Mouse (Mus musculus): ENCODE measurements around the gene Ap4e1. TPM values are rescaled to one million over a fixed set of nuclear protein-coding genes. Genes with fewer than 3 reads are reported as not detected.
"Not testable (repeated sequence)": the region's sequence is repeated elsewhere in the genome, so short reads cannot be mapped to it uniquely, and the experiment has no call there.

Ap4e1 gene
- total and polyA plus RNA-seq, 2 experiments from 2014 or later: 5.8 to 18.7 TPM

DNA sequence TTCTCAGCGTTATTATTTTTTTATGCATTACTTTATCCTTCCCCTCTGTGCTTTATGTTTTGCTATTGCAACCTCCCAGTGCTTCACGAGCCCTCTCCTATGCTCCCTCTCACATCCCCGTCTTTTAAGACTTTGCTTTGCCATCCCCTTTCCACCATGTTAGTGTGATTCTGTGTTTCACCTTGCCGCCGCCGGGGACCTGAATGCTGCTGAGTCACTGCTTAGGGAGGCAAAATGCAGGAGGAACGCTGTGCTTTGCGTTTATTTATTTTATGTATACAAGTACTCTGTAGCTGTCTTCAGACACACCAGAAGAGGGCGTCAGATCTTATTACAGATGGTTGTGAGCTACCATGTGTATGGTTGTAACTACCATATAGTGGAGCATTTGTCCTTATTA is 69.1 kb downstream of the Ap4e1 start:
- no peaks in the 10 kb centered on the region for H3K9me3 ChIP-seq (ENCODE audit: low read length)
- H3K4me3 ChIP-seq (ENCODE audit: low read depth, low read length): no peak overlapping the region
- H3K4me2 ChIP-seq (ENCODE audit: low read depth): no peak overlapping the region
- H3K27ac ChIP-seq (ENCODE audit: low read depth, low read length): no peak overlapping the region
- ATAC-seq (no peak), DNase-seq (no peak)
- H3K27me3 ChIP-seq (ENCODE audit: insufficient read depth, low read length): no peaks in the 10 kb centered on the region
- 73% methylated on average over 9 of the region's 9 CpGs for WGBS
- TF ChIP-seq CTCF (IDR thresholded peaks at IDR 0.05; ENCODE audit: low read depth): no peak
- no peak overlapping the region for H3K9ac ChIP-seq
- no peaks in the 10 kb centered on the region for H3K36me3 ChIP-seq (ENCODE audit: insufficient read depth)
- no peaks in the 10 kb centered on the region for H3K4me1 ChIP-seq (ENCODE audit: insufficient read depth)

DNA sequence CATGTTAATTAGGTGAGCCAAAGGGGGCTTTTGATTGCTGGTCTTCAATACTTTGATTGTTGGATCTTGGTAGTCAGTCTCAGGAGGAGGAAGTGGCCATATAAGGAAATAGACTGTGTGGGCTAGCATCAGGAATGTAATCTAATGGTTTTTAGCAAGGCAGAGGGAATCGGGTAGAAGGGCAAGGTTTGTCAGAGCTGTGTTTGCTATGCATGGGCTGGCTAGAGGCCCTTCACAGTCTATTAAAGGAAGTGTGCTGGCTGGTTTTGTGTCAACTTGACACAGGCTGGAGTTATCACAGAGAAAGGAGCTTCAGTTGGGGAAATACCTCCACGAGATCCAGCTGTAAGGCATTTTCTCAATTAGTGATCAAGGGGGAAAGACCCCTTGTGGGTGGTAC is 70.5 kb downstream of the Ap4e1 start:
- H3K9me3 ChIP-seq (ENCODE audit: low read length); H3K4me2 ChIP-seq (ENCODE audit: low read depth); H3K4me1 ChIP-seq (ENCODE audit: insufficient read depth); H3K36me3 ChIP-seq (ENCODE audit: insufficient read depth); H3K27ac ChIP-seq (ENCODE audit: low read depth, low read length); ATAC-seq; H3K27me3 ChIP-seq (ENCODE audit: insufficient read depth, low read length); H3K9ac ChIP-seq; DNase-seq; H3K4me3 ChIP-seq (ENCODE audit: low read depth, low read length): not testable (repeated sequence)
- 86% methylated on average over 2 of the region's 2 CpGs for WGBS

DNA sequence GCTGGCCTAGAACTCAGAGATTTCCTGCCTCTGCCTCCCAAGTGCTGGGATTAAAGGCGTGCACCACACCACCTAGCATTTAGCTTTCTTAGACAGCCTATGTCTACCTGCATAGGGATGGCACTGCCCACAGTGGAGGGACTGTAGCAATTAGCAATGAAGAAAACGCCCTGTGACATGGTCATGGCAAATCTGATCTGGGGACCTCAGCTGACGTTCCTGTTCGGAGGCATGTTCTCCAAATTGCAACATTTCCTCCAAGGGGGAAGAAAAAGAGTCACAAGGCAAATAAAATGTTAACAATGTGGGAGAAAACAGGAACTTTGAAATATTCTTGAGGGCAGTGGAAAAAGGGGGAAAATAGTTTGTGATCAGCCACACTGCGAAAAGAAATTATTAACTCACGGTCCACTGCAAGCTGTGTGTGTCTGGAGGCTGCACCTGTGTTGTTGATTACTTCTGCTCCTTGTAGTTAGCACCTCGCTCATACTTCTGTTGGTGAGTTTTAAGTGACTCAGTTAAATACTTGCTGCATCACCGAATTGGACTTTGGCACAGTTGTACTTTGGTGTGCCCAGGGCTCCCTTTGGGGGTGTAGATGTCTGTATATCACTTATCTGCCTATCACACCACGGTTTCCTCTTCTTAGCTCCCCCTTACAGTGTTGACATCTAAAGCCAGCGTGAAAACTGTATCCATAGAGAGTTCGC is 71.5 kb downstream of the Ap4e1 start:
- Histone ChIP-seq H3K9me3 (ENCODE audit: low read length) (no peaks in the 10 kb centered on the region), H3K27me3 (ENCODE audit: insufficient read depth, low read length) (no peaks in the 10 kb centered on the region), H3K27ac (ENCODE audit: low read depth, low read length) (no peak overlapping the region), H3K4me1 (ENCODE audit: insufficient read depth) (no peaks in the 10 kb centered on the region), H3K36me3 (ENCODE audit: insufficient read depth) (no peaks in the 10 kb centered on the region), H3K9ac (no peak overlapping the region), H3K4me3 (ENCODE audit: low read depth, low read length) (no peak overlapping the region), H3K4me2 (ENCODE audit: low read depth) (no peak overlapping the region)
- TF ChIP-seq CTCF (IDR thresholded peaks at IDR 0.05; ENCODE audit: low read depth): no peak
- ATAC-seq (no peak), DNase-seq (no peak)
- 91% methylated on average over 11 of the region's 11 CpGs for whole genome bisulfite sequencing

DNA sequence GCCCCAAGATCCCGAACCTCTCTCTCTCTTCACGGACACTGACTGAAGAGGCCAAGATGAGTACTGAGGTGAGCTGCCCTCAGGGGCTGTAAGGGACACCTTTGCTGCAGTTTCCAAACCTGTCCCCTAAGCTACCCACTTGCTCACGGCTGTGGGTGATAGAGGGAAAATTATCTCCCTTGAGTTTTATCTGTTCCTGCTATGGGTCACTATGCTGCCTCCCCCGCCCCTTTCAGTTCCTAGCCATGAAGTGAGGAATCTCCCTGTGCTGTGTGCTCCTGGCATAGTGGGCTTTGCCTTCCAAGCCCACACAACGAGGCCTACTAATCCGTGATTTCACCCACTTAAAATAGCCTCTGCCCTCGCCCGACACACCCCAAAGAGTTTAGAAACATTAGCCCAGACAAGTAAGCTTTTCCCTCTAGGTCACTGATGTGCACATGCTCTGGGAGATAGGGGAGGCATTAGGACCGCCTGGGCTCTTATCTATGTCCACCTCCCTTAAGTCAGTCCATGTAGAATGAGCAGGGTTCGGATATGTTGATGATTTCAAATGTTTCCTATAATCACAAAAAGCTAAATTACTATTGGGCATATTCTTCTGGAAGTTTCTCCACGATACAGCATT is 72.2 kb downstream of the Ap4e1 start:
- ATAC-seq: no peak
- H3K9ac ChIP-seq: no peak overlapping the region

DNA sequence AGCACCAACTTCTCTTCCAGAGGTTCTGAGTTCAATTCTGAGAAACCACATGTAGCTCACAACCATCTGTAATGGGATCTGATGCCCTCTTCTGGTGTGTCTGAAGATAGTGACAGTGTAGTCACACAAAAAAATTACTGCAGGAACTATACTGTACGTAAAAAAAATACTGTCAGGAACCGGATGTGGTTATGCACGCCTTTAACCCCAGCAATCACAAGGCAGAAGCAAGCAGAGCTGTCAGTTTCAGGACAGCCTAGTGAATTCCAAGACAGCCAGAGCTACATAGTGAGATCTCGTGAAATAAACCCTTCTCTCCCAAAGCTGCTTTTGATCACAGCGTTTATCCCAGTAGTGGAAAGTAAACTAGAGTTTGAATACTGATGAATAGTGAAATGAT is 77.7 kb downstream of the Ap4e1 start:
- DNase-seq (no peak), ATAC-seq (no peak)
- Histone ChIP-seq H3K9ac (no peak overlapping the region), H3K4me2 (ENCODE audit: low read depth) (no peak overlapping the region), H3K27ac (ENCODE audit: low read depth, low read length) (no peak overlapping the region), H3K36me3 (ENCODE audit: insufficient read depth) (0 out of 2 replicates have a peak, but pooled peaks cover 7% of the 10 kb centered on the region), H3K4me3 (ENCODE audit: low read depth, low read length) (no peak overlapping the region), H3K4me1 (ENCODE audit: insufficient read depth) (no peaks in the 10 kb centered on the region), H3K9me3 (ENCODE audit: low read length) (no peaks in the 10 kb centered on the region), H3K27me3 (ENCODE audit: insufficient read depth, low read length) (no peaks in the 10 kb centered on the region)
- WGBS: 91% methylated on average over 5 of the region's 5 CpGs
- no peak for TF ChIP-seq CTCF (IDR thresholded peaks at IDR 0.05; ENCODE audit: low read depth)

More for the DNA sequence above, 72.2 kb downstream of the Ap4e1 start:
- H3K9me3 ChIP-seq (ENCODE audit: low read length): no peaks in the 10 kb centered on the region
- no peak for DNase-seq
- no peak for TF ChIP-seq CTCF (IDR thresholded peaks at IDR 0.05; ENCODE audit: low read depth)
- H3K27ac ChIP-seq (ENCODE audit: low read depth, low read length): no peak overlapping the region
- 92% methylated on average over 11 of the region's 11 CpGs for WGBS
- H3K4me3 ChIP-seq (ENCODE audit: low read depth, low read length): no peak overlapping the region
- H3K36me3 ChIP-seq (ENCODE audit: insufficient read depth): no peaks in the 10 kb centered on the region
- H3K27me3 ChIP-seq (ENCODE audit: insufficient read depth, low read length): no peaks in the 10 kb centered on the region
- no peaks in the 10 kb centered on the region for H3K4me1 ChIP-seq (ENCODE audit: insufficient read depth)
- no peak overlapping the region for H3K4me2 ChIP-seq (ENCODE audit: low read depth)

DNA sequence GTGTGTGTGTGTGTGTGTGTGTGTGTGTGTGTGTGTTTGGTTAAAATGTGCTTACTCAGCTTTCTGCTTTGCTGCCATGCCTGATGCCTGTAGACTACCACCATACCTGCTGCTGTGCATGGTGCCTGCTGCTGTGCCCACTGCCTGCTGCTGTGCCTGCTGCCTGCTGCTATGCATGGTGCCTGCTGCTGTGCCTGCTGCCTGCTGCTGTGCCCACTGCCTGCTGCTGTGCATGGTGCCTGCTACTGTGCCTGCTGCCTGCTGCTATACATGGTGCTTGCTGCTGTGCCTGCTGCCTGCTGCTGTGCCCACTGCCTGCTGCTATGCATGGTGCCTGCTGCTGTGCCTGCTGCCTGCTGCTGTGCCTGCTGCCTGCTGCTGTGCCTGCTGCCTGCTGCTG is 81.6 kb downstream of the Ap4e1 start:
- not testable (repeated sequence) for H3K27ac ChIP-seq (ENCODE audit: low read depth, low read length); H3K4me2 ChIP-seq (ENCODE audit: low read depth); H3K4me3 ChIP-seq (ENCODE audit: low read depth, low read length); H3K27me3 ChIP-seq (ENCODE audit: insufficient read depth, low read length); H3K9me3 ChIP-seq (ENCODE audit: low read length); H3K4me1 ChIP-seq (ENCODE audit: insufficient read depth); ATAC-seq; H3K9ac ChIP-seq; H3K36me3 ChIP-seq (ENCODE audit: insufficient read depth); DNase-seq

DNA sequence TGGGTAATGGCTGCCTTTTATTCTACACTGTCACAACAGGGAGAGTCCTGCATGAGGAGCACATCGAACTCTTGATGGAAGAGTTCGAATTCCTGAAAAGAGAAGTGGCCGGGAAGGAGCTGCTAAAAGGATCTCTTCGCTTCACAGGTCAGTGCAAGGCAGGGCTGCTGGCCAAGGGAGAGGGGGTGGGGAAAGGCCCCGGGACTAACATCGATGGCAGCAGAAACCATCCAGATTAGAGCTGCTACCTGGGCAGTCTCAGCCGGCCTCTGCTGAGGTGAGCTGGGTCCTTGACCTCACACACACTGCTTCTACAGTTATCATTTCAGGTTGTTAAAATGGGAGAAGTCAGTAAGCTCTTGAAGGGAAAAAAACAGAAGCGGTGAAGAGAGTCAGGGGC is 83.5 kb downstream of the Ap4e1 start:
- Histone ChIP-seq H3K4me2 (ENCODE audit: low read depth) (no peak overlapping the region), H3K9ac (no peak overlapping the region), H3K36me3 (ENCODE audit: insufficient read depth) (no peaks in the 10 kb centered on the region), H3K9me3 (ENCODE audit: low read length) (no peaks in the 10 kb centered on the region), H3K4me1 (ENCODE audit: insufficient read depth) (no peaks in the 10 kb centered on the region), H3K4me3 (ENCODE audit: low read depth, low read length) (no peak overlapping the region), H3K27me3 (ENCODE audit: insufficient read depth, low read length) (no peaks in the 10 kb centered on the region), H3K27ac (ENCODE audit: low read depth, low read length) (no peak overlapping the region)
- ATAC-seq: no peak
- 78% methylated on average over 8 of the region's 8 CpGs for WGBS
- DNase-seq: no peak
- no peak for TF ChIP-seq CTCF (IDR thresholded peaks at IDR 0.05; ENCODE audit: low read depth)
